Mouse (Mus musculus): Measurements from ENCODE around the gene Gm3002. TPM values are rescaled to one million over a fixed set of nuclear protein-coding genes. Genes with fewer than 3 reads are reported as not detected.
"Not testable (repeated sequence)": the region's sequence is repeated elsewhere in the genome, so short reads cannot be mapped to it uniquely, and the experiment has no call there.

The Gm3002 gene
- total RNA-seq (2021): under 1 TPM in 1 of 2 experiments, not detected in 1; 0.58 TPM

DNA sequence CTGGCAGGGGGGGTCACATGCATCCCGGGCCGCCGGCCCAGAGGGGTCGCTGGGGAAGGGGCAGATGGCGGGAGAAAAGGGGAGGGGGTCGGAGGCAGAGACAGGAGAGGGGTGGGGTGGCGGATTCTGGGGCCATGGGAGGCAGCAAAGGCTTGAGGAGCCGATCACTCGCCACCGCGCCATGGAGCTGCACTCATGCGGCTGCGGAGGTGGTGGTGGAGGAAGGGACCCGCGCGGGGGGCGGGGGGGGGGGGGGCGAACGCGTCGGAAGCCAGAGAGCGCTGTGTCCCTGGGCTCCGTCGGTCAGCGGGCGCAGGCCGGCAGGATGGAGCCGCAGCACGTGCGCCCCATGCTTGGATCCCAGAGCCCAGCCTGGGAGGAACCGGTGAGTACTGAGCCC, at the start of gene Gm3002:
Gene Gm3002, plus strand, starts transcription at position 301 of the 400 bp plus-strand sequence.
- DNase-seq: not testable (repeated sequence)

DNA sequence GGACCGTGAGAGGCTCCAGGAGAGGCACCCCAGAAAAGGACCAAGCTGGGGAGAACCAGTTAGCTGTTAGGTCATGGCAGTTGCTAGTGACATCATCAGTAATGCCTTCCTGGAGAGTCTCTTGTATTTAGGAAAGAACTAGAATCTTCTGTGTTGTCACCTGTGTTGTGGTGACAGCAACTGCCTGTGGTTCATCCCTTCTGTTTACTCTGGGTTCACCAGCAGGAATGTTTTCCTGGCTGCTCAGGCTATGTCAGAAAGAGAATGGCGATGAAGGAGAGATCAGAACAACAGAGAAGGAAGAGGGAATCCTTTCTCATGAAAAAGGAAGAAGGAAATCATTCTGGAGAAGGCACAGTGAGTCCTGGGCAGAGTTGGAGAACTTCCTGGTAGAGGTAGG, 36.1 kb downstream of the Gm3002 start, which contains the start of gene Gm3033:
Gene Gm3033, plus strand, starts transcription at position 301 of the 400 bp plus-strand sequence.
- not testable (repeated sequence) for DNase-seq

DNA sequence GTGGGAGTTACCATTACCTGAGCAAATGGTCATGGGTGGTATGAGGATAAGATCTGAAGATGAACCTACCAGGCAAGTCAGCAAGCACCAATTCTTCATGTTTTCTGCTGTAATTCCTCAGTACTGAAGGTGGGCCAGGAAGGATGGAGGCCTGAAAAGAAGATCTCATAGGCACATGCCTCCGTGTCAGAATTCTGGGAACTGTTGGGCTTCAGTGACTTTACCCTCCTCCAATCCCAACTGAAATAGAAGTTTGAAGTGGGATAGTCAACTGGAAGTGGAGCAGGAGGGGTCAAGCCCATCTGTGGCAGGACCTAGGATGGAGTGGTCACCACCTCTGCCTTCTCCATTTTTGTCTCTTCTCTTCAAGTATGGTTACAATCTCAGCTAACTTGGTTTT, 74.0 kb downstream of the Gm3002 start, which contains the start of gene Gm2916:
Gene Gm2916, plus strand, starts transcription at position 301 of the 400 bp plus-strand sequence.
- not testable (repeated sequence) for DNase-seq

DNA sequence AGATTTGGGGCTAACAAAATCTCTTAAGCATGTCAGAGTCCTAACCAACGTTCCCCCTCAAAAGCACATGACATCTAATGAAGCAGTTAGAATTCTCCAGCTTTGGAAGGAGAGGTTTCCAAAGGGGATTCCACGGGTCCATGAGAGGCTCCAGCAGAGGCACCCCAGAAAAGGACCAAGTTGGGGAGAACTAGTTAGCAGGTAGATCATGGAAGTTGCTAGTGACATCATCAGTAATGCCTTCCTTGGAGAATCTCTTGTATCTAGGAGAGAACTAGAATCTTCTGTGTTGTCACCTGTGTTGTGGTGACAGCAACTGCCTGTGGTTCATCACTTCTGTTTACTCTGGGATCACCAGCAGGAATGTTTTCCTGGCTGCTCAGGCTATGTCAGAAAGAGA, 121.6 kb downstream of the Gm3002 start, which contains the start of gene Gm3029:
Gene Gm3029, plus strand, starts transcription at position 301 of the 400 bp plus-strand sequence.
- DNase-seq: not testable (repeated sequence)

DNA sequence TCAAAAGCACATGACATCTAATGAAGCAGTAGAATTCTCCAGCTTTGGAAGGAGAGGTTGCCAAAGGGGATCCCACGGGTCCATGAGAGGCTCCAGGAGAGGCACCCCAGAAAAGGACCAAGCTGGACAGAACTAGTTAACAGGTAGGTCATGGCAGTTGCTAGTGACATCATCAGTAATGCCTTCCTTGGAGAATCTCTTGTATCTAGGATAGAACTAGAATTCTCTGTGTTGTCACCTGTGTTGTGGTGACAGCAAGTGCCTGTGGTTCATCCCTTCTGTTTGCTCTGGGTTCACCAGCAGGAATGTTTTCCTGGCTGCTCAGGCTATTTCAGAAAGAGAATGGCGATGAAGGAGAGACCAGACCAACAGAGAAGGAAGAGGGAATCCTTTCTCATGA, 153.4 kb downstream of the Gm3002 start, which contains the start of gene Gm3095:
Gene Gm3095, plus strand, starts transcription at position 301 of the 400 bp plus-strand sequence.
- not testable (repeated sequence) for DNase-seq

DNA sequence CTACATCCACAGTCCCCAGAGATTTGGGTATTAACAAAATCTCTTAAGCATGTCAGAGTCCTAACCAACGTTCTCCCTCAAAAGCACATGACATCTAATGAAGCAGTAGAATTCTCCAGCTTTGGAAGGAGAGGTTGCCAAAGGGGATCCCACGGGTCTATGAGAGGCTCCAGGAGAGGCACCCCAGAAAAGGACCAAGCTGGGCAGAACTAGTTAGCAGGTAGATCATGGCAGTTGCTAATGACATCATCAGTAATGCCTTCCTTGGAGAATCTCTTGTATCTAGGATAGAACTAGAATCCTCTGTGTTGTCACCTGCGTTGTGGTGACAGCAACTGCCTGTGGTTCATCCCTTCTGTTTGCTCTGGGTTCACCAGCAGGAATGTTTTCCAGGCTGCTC, 188.2 kb downstream of the Gm3002 start, which contains the start of gene Gm3099:
Gene Gm3099, plus strand, starts transcription at position 301 of the 400 bp plus-strand sequence.
- DNase-seq: not testable (repeated sequence)

Other genes with a start within 250 kb of the Gm3002 start
- not detected for gene Gm3012, start 175.6 kb upstream of the Gm3002 start, total RNA-seq (2021)
- 1 to 10 TPM; 2.7 to 2.8 TPM for gene Gm3020, start 158.0 kb upstream of the Gm3002 start, total RNA-seq (2021)
- not detected for gene Gm3043, start 121.3 kb upstream of the Gm3002 start, total RNA-seq (2021)
- not detected for gene Gm3033, start 36.2 kb downstream of the Gm3002 start, total RNA-seq (2021)
- not detected for gene Gm2916, start 74.1 kb downstream of the Gm3002 start, total RNA-seq (2021)
- not detected for gene Gm3029, start 121.7 kb downstream of the Gm3002 start, total RNA-seq (2021)
- gene Gm3095, start 153.5 kb downstream of the Gm3002 start, total RNA-seq (2021): under 1 TPM in 1 of 2 experiments, not detected in 1; 0.27 TPM
- gene Gm3099, start 188.3 kb downstream of the Gm3002 start, total RNA-seq (2021): not detected
- 1 to 10 TPM; 3.8 to 7.6 TPM for gene Gm5796, start 213.9 kb downstream of the Gm3002 start, total RNA-seq (2021)